Mouse (Mus musculus): ENCODE data around the gene Adgrf1. TPM values are rescaled to one million over a fixed set of nuclear protein-coding genes. Genes with fewer than 3 reads are reported as not detected.

Adgrf1 gene
- total and polyA plus RNA-seq, 3 experiments: not detected

GRCm38 (mm10) chr17:43279671-43280070 lies 9.5 kb downstream of the Adgrf1 start:
- Histone ChIP-seq H3K27ac (ENCODE audit: insufficient read depth, low read depth) (no peak overlapping the region), H3K4me1 (ENCODE audit: control insufficient read depth in 1 of 2, insufficient read depth in 2 of 2) (no peaks in the 10 kb centered on the region), H3K36me3 (replicated peaks in 1 of 2; ENCODE audit: control insufficient read depth in 1 of 2, insufficient read depth in 1 of 2, low read length in 1 of 2) (no peaks in the 10 kb centered on the region), H3K4me2 (ENCODE audit: insufficient read depth, low read depth, poor library complexity, severe bottlenecking) (no peak overlapping the region), H3K79me2 (replicated peaks; ENCODE audit: control insufficient read depth, extremely low read depth, insufficient read depth, poor library complexity, severe bottlenecking) (no peaks in the 10 kb centered on the region), H3K9ac (ENCODE audit: insufficient read depth, low read depth) (no peak overlapping the region), H3K9me3 (replicated peaks; ENCODE audit: low read length) (peaks cover 38% of the 10 kb centered on the region), H3K4me3 (replicated peaks in 1 of 3; ENCODE audit: low read depth in 2 of 3, low read length in 2 of 3, poor library complexity in 1 of 3) (no peak overlapping the region), H3K27me3 (replicated peaks) (no peaks in the 10 kb centered on the region)
- no peak for TF ChIP-seq CTCF (conservative IDR thresholded peaks at IDR 0.05 in 1 of 2, IDR thresholded peaks at IDR 0.05 in 1 of 2; ENCODE audit: low read depth in 2 of 2, low read length in 2 of 2)
- no peak for TF ChIP-seq NRF1 (IDR thresholded peaks at IDR 0.05; ENCODE audit: low read depth, low read length)
- TF ChIP-seq MAFK (IDR thresholded peaks at IDR 0.05; ENCODE audit: insufficient replicate concordance, low read length): no peak
- no peak for TF ChIP-seq HCFC1 (IDR thresholded peaks at IDR 0.05; ENCODE audit: low read depth, low read length)
- no peak for TF ChIP-seq PAX5 (IDR thresholded peaks at IDR 0.05; ENCODE audit: low read length)
- TF ChIP-seq MAX (IDR thresholded peaks at IDR 0.05; ENCODE audit: low read length): no peak
- no peak for TF ChIP-seq ZKSCAN1 (IDR thresholded peaks at IDR 0.05; ENCODE audit: borderline replicate concordance, low read depth, low read length)
- no peak for TF ChIP-seq USF1 (IDR thresholded peaks at IDR 0.05; ENCODE audit: low read depth, low read length)
- TF ChIP-seq RCOR1 (conservative IDR thresholded peaks at IDR 0.05; ENCODE audit: low read depth, low read length): no peak
- no peak for TF ChIP-seq ZC3H11A (IDR thresholded peaks at IDR 0.05; ENCODE audit: low read depth, low read length)
- no peak for TF ChIP-seq USF2 (conservative IDR thresholded peaks at IDR 0.05; ENCODE audit: low read depth, low read length)
- no peak for TF ChIP-seq CHD1 (IDR thresholded peaks at IDR 0.05; ENCODE audit: low read depth, low read length)
- no peak for TF ChIP-seq UBTF (IDR thresholded peaks at IDR 0.05; ENCODE audit: low read depth, low read length)
- no peak for TF ChIP-seq IRF4 (IDR thresholded peaks at IDR 0.05; ENCODE audit: low read depth, low read length)
- TF ChIP-seq SMC3 (IDR thresholded peaks at IDR 0.05; ENCODE audit: low read depth, low read length): no peak
- no peak for TF ChIP-seq MYC (IDR thresholded peaks at IDR 0.05; ENCODE audit: low read depth, low read length)
- TF ChIP-seq MEF2A (IDR thresholded peaks at IDR 0.05; ENCODE audit: borderline replicate concordance, low read depth, low read length): no peak
- in situ Hi-C loops (cut with MboI; ENCODE audit: low pct_ligation_motif_present, low pct_unique_long_range_greater_than_20kb, low sequenced_read_pairs): no loop called here
- dilution Hi-C loops (cut with MboI; ENCODE audit: extremely low pct_ligation_motif_present, extremely low pct_unique_long_range_greater_than_20kb, low sequenced_read_pairs): no loop called here
- no peak for DNase-seq (ENCODE audit: extremely low read depth)

GRCm38 (mm10) chr17:43282353-43282752 lies 12.2 kb downstream of the Adgrf1 start:
- H3K27me3 ChIP-seq (replicated peaks): no peaks in the 10 kb centered on the region
- H3K36me3 ChIP-seq (replicated peaks in 1 of 2; ENCODE audit: control insufficient read depth in 1 of 2, insufficient read depth in 1 of 2, low read length in 1 of 2): no peaks in the 10 kb centered on the region
- peaks cover 31% of the 10 kb centered on the region for H3K9me3 ChIP-seq (replicated peaks; ENCODE audit: low read length)
- no peak overlapping the region for H3K4me3 ChIP-seq (replicated peaks in 1 of 3; ENCODE audit: low read depth in 2 of 3, low read length in 2 of 3, poor library complexity in 1 of 3)
- DNase-seq (ENCODE audit: extremely low read depth): no peak
- TF ChIP-seq CTCF (conservative IDR thresholded peaks at IDR 0.05 in 1 of 2, IDR thresholded peaks at IDR 0.05 in 1 of 2; ENCODE audit: low read depth in 2 of 2, low read length in 2 of 2) (no peak), KAT2A (IDR thresholded peaks at IDR 0.05; ENCODE audit: insufficient replicate concordance, low read length) (no peak), UBTF (IDR thresholded peaks at IDR 0.05; ENCODE audit: low read depth, low read length) (no peak), USF1 (IDR thresholded peaks at IDR 0.05; ENCODE audit: low read depth, low read length) (no peak), NRF1 (IDR thresholded peaks at IDR 0.05; ENCODE audit: low read depth, low read length) (no peak), ETS1 (conservative IDR thresholded peaks at IDR 0.05; ENCODE audit: low read depth, low read length) (no peak), TBP (conservative IDR thresholded peaks at IDR 0.05; ENCODE audit: low read depth, low read length) (no peak), MAZ (IDR thresholded peaks at IDR 0.05; ENCODE audit: low read depth, low read length) (no peak), MAX (IDR thresholded peaks at IDR 0.05; ENCODE audit: low read length) (no peak), SIN3A (IDR thresholded peaks at IDR 0.05; ENCODE audit: low read length) (no peak), IRF4 (IDR thresholded peaks at IDR 0.05; ENCODE audit: low read depth, low read length) (no peak), CHD1 (IDR thresholded peaks at IDR 0.05; ENCODE audit: low read depth, low read length) (no peak), E2F4 (IDR thresholded peaks at IDR 0.05; ENCODE audit: insufficient replicate concordance, low read depth, low read length) (no peak), BHLHE40 (IDR thresholded peaks at IDR 0.05; ENCODE audit: low read depth, low read length) (no peak), RCOR1 (conservative IDR thresholded peaks at IDR 0.05; ENCODE audit: low read depth, low read length) (no peak), HCFC1 (IDR thresholded peaks at IDR 0.05; ENCODE audit: low read depth, low read length) (no peak), NELFE (IDR thresholded peaks at IDR 0.05; ENCODE audit: low read depth, low read length) (no peak), TCF12 (IDR thresholded peaks at IDR 0.05; ENCODE audit: low read depth, low read length) (no peak)
- no peaks in the 10 kb centered on the region for H3K79me2 ChIP-seq (replicated peaks; ENCODE audit: control insufficient read depth, extremely low read depth, insufficient read depth, poor library complexity, severe bottlenecking)
- no peak overlapping the region for H3K9ac ChIP-seq (ENCODE audit: insufficient read depth, low read depth)
- no peaks in the 10 kb centered on the region for H3K4me1 ChIP-seq (ENCODE audit: control insufficient read depth in 1 of 2, insufficient read depth in 2 of 2)
- dilution Hi-C loops (cut with MboI; ENCODE audit: extremely low pct_ligation_motif_present, extremely low pct_unique_long_range_greater_than_20kb, low sequenced_read_pairs): no loop called here
- in situ Hi-C loops (cut with MboI; ENCODE audit: low pct_ligation_motif_present, low pct_unique_long_range_greater_than_20kb, low sequenced_read_pairs): no loop called here
- no peak overlapping the region for H3K27ac ChIP-seq (ENCODE audit: insufficient read depth, low read depth)
- no peak overlapping the region for H3K4me2 ChIP-seq (ENCODE audit: insufficient read depth, low read depth, poor library complexity, severe bottlenecking)
